Mouse (Mus musculus): ENCODE results near the gene Ccdc93.

GRCm38 (mm10) chr1:121471503-121471902 lies 40.7 kb downstream of the Ccdc93 start:
- TF ChIP-seq GATA1 (IDR thresholded peaks at IDR 0.05; ENCODE audit: borderline replicate concordance, low read length) (no peak), FLI1 (IDR thresholded peaks at IDR 0.05; ENCODE audit: low read length) (no peak)

Measured in megakaryocyte, embryonic 14.5 days (primary cell).